Mouse (Mus musculus): ENCODE results near the gene Fgf13. TPM values are rescaled to one million over a fixed set of nuclear protein-coding genes. Genes with fewer than 3 reads are reported as not detected.

The Fgf13 gene
- total RNA-seq (2014; fragmentation: Nextera tagmentation) (not detected in 2 replicates), total RNA-seq (2017) (not detected in 2 replicates), polyA plus RNA-seq (2012) (not detected in 2 replicates)

DNA sequence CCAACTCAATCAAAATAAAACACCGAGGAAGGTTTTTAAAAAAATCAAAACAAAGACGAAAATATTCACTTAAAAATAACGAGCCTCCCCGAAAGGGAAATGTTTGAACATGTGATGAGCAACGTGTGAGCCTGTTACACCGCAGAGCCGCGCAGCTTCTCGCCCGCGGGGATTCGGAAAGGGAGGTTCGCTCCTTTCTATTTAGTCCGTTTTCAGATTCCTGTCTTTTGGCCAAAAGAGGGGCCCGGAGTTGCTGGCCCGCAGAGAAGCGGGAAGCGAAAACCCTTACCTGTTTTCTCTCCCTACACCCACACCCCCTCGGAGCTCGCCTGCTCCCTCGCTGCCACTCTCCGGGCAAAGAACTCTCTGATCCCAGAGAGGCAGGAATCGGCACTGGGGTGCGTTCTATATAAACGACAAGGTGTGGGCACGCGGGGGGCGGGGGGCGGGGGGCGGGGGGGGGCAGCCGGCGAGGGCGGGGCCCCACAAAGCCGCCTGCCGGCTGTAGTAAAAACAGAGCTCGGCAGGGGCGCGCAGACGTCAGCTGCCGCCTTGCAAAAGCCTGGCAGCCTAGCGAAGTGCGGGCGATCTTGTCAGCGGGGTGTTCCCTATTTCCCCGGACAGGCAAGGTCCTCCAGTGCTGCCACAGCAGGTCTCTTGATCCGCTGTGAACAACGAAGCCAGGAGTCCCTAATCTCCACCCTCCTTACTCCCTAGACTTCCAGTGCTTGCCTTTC, at the start of gene Fgf13:
TSS of gene Fgf13 (minus strand) at position 377 of the 737 bp plus-strand sequence.
- Histone ChIP-seq H3K4me3 (ENCODE audit: low read depth, low read length) (no peak within 1 kb of the TSS), H3K36me3 (replicated peaks) (no peaks in the 10 kb centered on the region), H3K4me1 (ENCODE audit: insufficient read depth, low read depth, low read length) (no peaks in the 10 kb centered on the region), H3K27me3 (ENCODE audit: insufficient read depth, low read length) (no peaks in the 10 kb centered on the region), H3K9me3 (replicated peaks) (peaks cover 9% of the 10 kb centered on the region)
- DNase-seq (ENCODE audit: low spot score) (no peak), ATAC-seq (ENCODE audit: extremely low read depth, insufficient number of reproducible peaks, low FRiP score, poor library complexity, severe bottlenecking) (no peak)
- TF ChIP-seq GATA1 (IDR thresholded peaks at IDR 0.05; ENCODE audit: borderline replicate concordance, low read length): no peak
- TF ChIP-seq TAL1 (conservative IDR thresholded peaks at IDR 0.05; ENCODE audit: low read depth, low read length): no peak
- TF ChIP-seq POLR2AphosphoS5 (IDR thresholded peaks at IDR 0.05; ENCODE audit: insufficient replicate concordance, low read depth, low read length): no peak
- TF ChIP-seq CTCF (IDR thresholded peaks at IDR 0.05; ENCODE audit: low read depth, low read length): no peak
- TF ChIP-seq GATA2 (IDR thresholded peaks at IDR 0.05; ENCODE audit: borderline replicate concordance, low read depth, low read length): no peak

DNA sequence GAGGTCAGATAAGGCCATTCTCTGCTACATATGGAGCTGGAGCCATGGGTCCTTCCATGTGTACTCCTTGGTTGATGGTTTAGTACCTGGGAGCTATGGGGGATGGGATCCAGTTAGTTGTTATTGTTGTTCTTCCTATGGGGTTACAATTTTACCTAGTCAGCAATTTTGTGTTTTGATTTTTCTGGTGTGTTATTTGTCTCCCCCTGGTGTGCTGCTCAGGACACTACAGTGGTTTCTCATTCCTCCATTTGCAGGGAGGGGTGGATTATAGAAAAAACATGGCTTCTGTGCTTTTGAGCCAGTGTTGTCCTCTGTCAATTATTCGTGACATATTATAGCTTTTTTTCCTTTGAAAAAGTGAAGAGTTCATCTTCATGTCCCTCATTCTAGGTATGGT, 38.7 kb upstream of the Fgf13 start:
- no peak for DNase-seq (ENCODE audit: low spot score)
- Histone ChIP-seq H3K9me3 (replicated peaks) (no peaks in the 10 kb centered on the region), H3K27me3 (ENCODE audit: insufficient read depth, low read length) (no peaks in the 10 kb centered on the region), H3K36me3 (replicated peaks) (no peaks in the 10 kb centered on the region), H3K4me3 (ENCODE audit: low read depth, low read length) (no peak overlapping the region), H3K4me1 (ENCODE audit: insufficient read depth, low read depth, low read length) (no peaks in the 10 kb centered on the region)
- TF ChIP-seq CTCF (IDR thresholded peaks at IDR 0.05; ENCODE audit: low read depth, low read length) (no peak), POLR2AphosphoS5 (IDR thresholded peaks at IDR 0.05; ENCODE audit: insufficient replicate concordance, low read depth, low read length) (no peak), TAL1 (conservative IDR thresholded peaks at IDR 0.05; ENCODE audit: low read depth, low read length) (no peak), GATA2 (IDR thresholded peaks at IDR 0.05; ENCODE audit: borderline replicate concordance, low read depth, low read length) (no peak), GATA1 (IDR thresholded peaks at IDR 0.05; ENCODE audit: borderline replicate concordance, low read length) (no peak)
- no peak for ATAC-seq (ENCODE audit: extremely low read depth, insufficient number of reproducible peaks, low FRiP score, poor library complexity, severe bottlenecking)

DNA sequence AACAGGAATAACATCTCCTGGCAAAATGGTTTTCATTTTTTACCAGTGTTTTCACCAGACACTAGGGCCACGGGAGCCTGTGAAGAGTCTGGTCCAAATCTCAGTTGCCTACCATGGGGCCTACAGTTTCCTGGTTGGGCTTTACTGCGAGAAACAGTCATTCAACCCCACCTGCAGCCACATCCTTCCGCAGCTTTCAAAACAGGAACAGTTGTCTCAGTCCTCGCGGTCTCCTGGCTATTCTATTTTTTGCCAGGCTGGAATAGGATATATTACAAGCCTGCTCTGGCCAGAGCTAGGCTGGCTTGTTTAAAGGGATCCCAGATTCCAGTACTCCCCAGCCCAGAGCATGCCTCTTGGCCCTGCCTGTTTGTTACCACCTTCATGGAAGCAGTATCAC, 21.2 kb upstream of the Fgf13 start:
- no peak overlapping the region for H3K4me3 ChIP-seq (ENCODE audit: low read depth, low read length)
- no peaks in the 10 kb centered on the region for H3K27me3 ChIP-seq (ENCODE audit: insufficient read depth, low read length)
- no peaks in the 10 kb centered on the region for H3K9me3 ChIP-seq (replicated peaks)
- DNase-seq (ENCODE audit: low spot score) (no peak), ATAC-seq (ENCODE audit: extremely low read depth, insufficient number of reproducible peaks, low FRiP score, poor library complexity, severe bottlenecking) (no peak)
- TF ChIP-seq GATA2 (IDR thresholded peaks at IDR 0.05; ENCODE audit: borderline replicate concordance, low read depth, low read length): no peak
- H3K4me1 ChIP-seq (ENCODE audit: insufficient read depth, low read depth, low read length): no peaks in the 10 kb centered on the region
- no peaks in the 10 kb centered on the region for H3K36me3 ChIP-seq (replicated peaks)

DNA sequence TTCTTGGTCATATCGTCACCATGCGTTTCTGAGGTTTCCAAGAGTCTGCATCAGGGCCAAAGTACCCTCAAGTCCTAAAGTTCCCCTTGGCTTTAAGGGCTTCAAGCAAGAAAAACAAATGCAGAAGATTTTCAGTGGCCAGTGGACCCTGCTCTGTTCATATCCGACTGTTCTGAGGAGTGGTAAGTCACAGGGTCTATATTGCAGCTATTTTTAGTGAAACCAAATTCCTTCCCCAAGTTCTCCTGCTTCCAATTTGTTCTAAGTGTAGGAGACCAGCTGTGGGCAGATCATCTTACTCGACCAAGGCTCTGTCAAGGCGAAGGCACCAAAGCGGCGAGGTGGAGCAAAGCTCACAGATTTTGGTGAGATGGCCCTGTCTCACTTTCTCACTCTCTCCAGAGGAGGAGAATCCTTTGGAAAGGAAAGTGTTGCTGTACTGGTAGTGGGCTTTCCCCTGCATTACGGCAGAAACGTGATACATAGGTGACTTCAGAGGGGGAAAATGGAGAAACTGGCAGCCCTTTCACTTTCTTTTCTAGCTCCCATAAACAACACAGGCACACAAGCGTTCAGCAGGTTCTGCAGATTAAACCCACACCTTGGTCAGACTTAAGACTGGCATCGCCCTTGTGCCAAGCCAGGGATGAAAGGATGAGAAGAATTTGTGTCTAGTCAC, 17.8 kb upstream of the Fgf13 start:
- TF ChIP-seq CTCF (IDR thresholded peaks at IDR 0.05; ENCODE audit: low read depth, low read length) (no peak), GATA2 (IDR thresholded peaks at IDR 0.05; ENCODE audit: borderline replicate concordance, low read depth, low read length) (no peak)
- DNase-seq (ENCODE audit: low spot score) (no peak), ATAC-seq (ENCODE audit: extremely low read depth, insufficient number of reproducible peaks, low FRiP score, poor library complexity, severe bottlenecking) (no peak)
- H3K36me3 ChIP-seq (replicated peaks): no peaks in the 10 kb centered on the region
- no peaks in the 10 kb centered on the region for H3K9me3 ChIP-seq (replicated peaks)
- H3K4me1 ChIP-seq (ENCODE audit: insufficient read depth, low read depth, low read length): no peaks in the 10 kb centered on the region
- no peaks in the 10 kb centered on the region for H3K27me3 ChIP-seq (ENCODE audit: insufficient read depth, low read length)
- no peak overlapping the region for H3K4me3 ChIP-seq (ENCODE audit: low read depth, low read length)

GRCm38 (mm10) chrX:59584034-59584433, 16.2 kb upstream of the Fgf13 start:
- no peak overlapping the region for H3K4me3 ChIP-seq (ENCODE audit: low read depth, low read length)
- H3K36me3 ChIP-seq (replicated peaks): no peaks in the 10 kb centered on the region
- no peak for ATAC-seq (ENCODE audit: extremely low read depth, insufficient number of reproducible peaks, low FRiP score, poor library complexity, severe bottlenecking)
- TF ChIP-seq CTCF (IDR thresholded peaks at IDR 0.05; ENCODE audit: low read depth, low read length) (no peak), GATA1 (IDR thresholded peaks at IDR 0.05; ENCODE audit: borderline replicate concordance, low read length) (no peak), POLR2AphosphoS5 (IDR thresholded peaks at IDR 0.05; ENCODE audit: insufficient replicate concordance, low read depth, low read length) (no peak), TAL1 (conservative IDR thresholded peaks at IDR 0.05; ENCODE audit: low read depth, low read length) (no peak), GATA2 (IDR thresholded peaks at IDR 0.05; ENCODE audit: borderline replicate concordance, low read depth, low read length) (no peak)
- no peak for DNase-seq (ENCODE audit: low spot score)
- no peaks in the 10 kb centered on the region for H3K4me1 ChIP-seq (ENCODE audit: insufficient read depth, low read depth, low read length)
- no peaks in the 10 kb centered on the region for H3K27me3 ChIP-seq (ENCODE audit: insufficient read depth, low read length)
- H3K9me3 ChIP-seq (replicated peaks): no peaks in the 10 kb centered on the region

DNA sequence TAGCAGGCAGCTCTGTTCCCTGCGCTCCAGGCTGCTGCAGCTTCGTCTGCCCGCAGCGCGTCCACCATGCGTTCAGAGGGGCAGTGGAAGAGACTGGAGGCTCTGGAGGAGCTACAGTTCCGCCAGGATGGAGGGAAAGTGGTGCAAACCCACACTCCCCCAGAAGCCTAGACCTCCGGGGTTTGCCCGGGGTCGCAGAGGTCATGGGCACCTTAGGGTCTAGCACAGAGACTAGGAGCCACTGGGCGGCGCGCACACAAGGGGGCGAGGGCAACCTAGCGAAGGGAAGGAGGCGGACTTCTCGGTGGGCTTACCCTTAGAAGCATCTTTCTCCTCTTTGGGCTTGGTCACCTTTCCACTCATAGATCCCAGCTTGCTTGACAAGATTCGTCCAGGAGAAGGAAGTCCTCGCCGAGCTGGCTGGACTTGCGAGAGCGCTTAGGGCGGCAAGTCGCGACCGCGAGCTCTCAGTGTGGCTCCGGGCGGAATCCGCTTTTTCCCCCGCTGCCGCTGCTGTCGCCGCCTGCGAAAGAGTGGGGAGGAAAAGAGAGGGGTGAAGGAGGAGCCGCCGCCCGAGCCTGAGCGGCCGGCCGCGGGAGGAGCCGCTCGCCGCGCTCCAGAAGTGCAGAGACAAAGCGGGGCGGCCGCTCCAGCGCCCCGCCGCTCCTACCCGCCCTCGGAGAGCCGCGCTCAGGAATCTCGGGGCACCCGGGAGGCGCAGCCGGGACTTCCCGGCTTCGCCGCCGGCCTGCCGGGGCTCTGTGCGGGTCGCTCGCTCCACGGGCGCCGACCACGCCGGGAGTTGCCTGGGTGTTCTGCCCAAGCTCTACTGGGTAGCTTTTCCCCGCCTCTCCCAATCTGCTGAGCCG, 811 bp downstream of the Fgf13 start:
- H3K4me3 ChIP-seq (ENCODE audit: low read depth, low read length): no peak overlapping the region

More for the DNA sequence above, 811 bp downstream of the Fgf13 start:
- DNase-seq (ENCODE audit: low spot score) (no peak), ATAC-seq (ENCODE audit: extremely low read depth, insufficient number of reproducible peaks, low FRiP score, poor library complexity, severe bottlenecking) (no peak)
- Histone ChIP-seq H3K9me3 (replicated peaks) (peaks cover 9% of the 10 kb centered on the region), H3K27me3 (ENCODE audit: insufficient read depth, low read length) (no peaks in the 10 kb centered on the region), H3K36me3 (replicated peaks) (no peaks in the 10 kb centered on the region), H3K4me1 (ENCODE audit: insufficient read depth, low read depth, low read length) (no peaks in the 10 kb centered on the region)
- TF ChIP-seq POLR2AphosphoS5 (IDR thresholded peaks at IDR 0.05; ENCODE audit: insufficient replicate concordance, low read depth, low read length) (no peak), GATA1 (IDR thresholded peaks at IDR 0.05; ENCODE audit: borderline replicate concordance, low read length) (no peak), GATA2 (IDR thresholded peaks at IDR 0.05; ENCODE audit: borderline replicate concordance, low read depth, low read length) (no peak), CTCF (IDR thresholded peaks at IDR 0.05; ENCODE audit: low read depth, low read length) (no peak), TAL1 (conservative IDR thresholded peaks at IDR 0.05; ENCODE audit: low read depth, low read length) (no peak)

All from G1E (cell line).